Mouse (Mus musculus): ENCODE results near the gene Ptbp1. TPM values are rescaled to one million over a fixed set of nuclear protein-coding genes. Genes with fewer than 3 reads are reported as not detected.
A peak's percentile ranks its signal among the peaks of the same experiment; 100 is the strongest.

Gene Ptbp1
- polyA plus RNA-seq, 1 experiment from 2014 or later = 325 TPM

- ATAC-seq (ENCODE audit: insufficient number of reproducible peaks, low FRiP score, low TSS enrichment, low read depth) = peak; percentile 36; the same call in 1 of the 2 replicates
- H3K36me3 ChIP-seq = peaks cover 39% of the 10 kb centered on the region
- peaks cover 22% of the 10 kb centered on the region for H3K4me1 ChIP-seq
- no peak overlapping the region for H3K4me3 ChIP-seq (replicated peaks)
- no peak overlapping the region for H3K9ac ChIP-seq
- no peak overlapping the region for H3K4me2 ChIP-seq (replicated peaks)
- H3K27me3 ChIP-seq = no peaks in the 10 kb centered on the region
- 56% methylated on average over 4 of the region's 4 CpGs for WGBS
- peak overlapping the region; percentile 63; the same call in 1 of the 2 replicates for H3K27ac ChIP-seq (replicated peaks)
- H3K9me3 ChIP-seq (replicated peaks) = no peaks in the 10 kb centered on the region
Observed at GRCm38 (mm10) chr10:79818225-79818624, 36.0 kb upstream of the Ptbp1 start.

- H3K36me3 ChIP-seq = peaks cover 39% of the 10 kb centered on the region
- no peaks in the 10 kb centered on the region for H3K9me3 ChIP-seq (replicated peaks)
- WGBS = 92% methylated on average over 17 of the region's 17 CpGs
Observed at GRCm38 (mm10) chr10:79819606-79820005, 34.6 kb upstream of the Ptbp1 start.

GRCm38 (mm10) chr10:79820277-79820676, 34.0 kb upstream of the Ptbp1 start:
- peaks cover 22% of the 10 kb centered on the region for H3K4me1 ChIP-seq
- H3K27me3 ChIP-seq = no peaks in the 10 kb centered on the region
- H3K4me2 ChIP-seq (replicated peaks) = no peak overlapping the region
- H3K36me3 ChIP-seq = peaks cover 33% of the 10 kb centered on the region
- H3K9ac ChIP-seq = no peak overlapping the region
- H3K4me3 ChIP-seq (replicated peaks) = no peak overlapping the region
- 82% methylated on average over 8 of the region's 8 CpGs for WGBS
- H3K27ac ChIP-seq (replicated peaks) = no peak overlapping the region
- no peak for ATAC-seq (ENCODE audit: insufficient number of reproducible peaks, low FRiP score, low TSS enrichment, low read depth)
- H3K9me3 ChIP-seq (replicated peaks) = no peaks in the 10 kb centered on the region

More at GRCm38 (mm10) chr10:79819606-79820005, 34.6 kb upstream of the Ptbp1 start:
- Histone ChIP-seq H3K4me2 (replicated peaks) (no peak overlapping the region), H3K27me3 (no peaks in the 10 kb centered on the region), H3K4me1 (peaks cover 22% of the 10 kb centered on the region), H3K27ac (replicated peaks) (no peak overlapping the region), H3K4me3 (replicated peaks) (no peak overlapping the region), H3K9ac (no peak overlapping the region)
- no peak for ATAC-seq (ENCODE audit: insufficient number of reproducible peaks, low FRiP score, low TSS enrichment, low read depth)

GRCm38 (mm10) chr10:79820782-79821181, 33.4 kb upstream of the Ptbp1 start, which contains the start of gene Misp:
Gene Misp, plus strand, starts transcription at chr10:79820989.
- WGBS = 61% methylated on average over 11 of the region's 11 CpGs
- no peak within 1 kb of the TSS for H3K4me3 ChIP-seq (replicated peaks)
- H3K4me1 ChIP-seq = peaks cover 22% of the 10 kb centered on the region
- H3K9me3 ChIP-seq (replicated peaks) = no peaks in the 10 kb centered on the region
- 0 out of 2 replicates have a peak within 1 kb of the TSS, but pooled peaks have one; percentile 58 for H3K27ac ChIP-seq (replicated peaks)
- H3K36me3 ChIP-seq = peaks cover 29% of the 10 kb centered on the region
- no peak within 1 kb of the TSS for H3K4me2 ChIP-seq (replicated peaks)
- no peak for ATAC-seq (ENCODE audit: insufficient number of reproducible peaks, low FRiP score, low TSS enrichment, low read depth)
- H3K9ac ChIP-seq = no peak within 1 kb of the TSS
- no peaks in the 10 kb centered on the region for H3K27me3 ChIP-seq

- 0 out of 2 replicates have a peak overlapping the region, but pooled peaks have one; percentile 58 for H3K27ac ChIP-seq (replicated peaks)
- whole genome bisulfite sequencing = 81% methylated on average over 12 of the region's 12 CpGs
- H3K9ac ChIP-seq = no peak overlapping the region
Observed at GRCm38 (mm10) chr10:79821731-79822130, 32.5 kb upstream of the Ptbp1 start.

GRCm38 (mm10) chr10:79822372-79822771, 31.9 kb upstream of the Ptbp1 start:
- H3K27me3 ChIP-seq = no peaks in the 10 kb centered on the region
- WGBS = 23% methylated on average over 17 of the region's 17 CpGs
- H3K4me1 ChIP-seq = peaks cover 22% of the 10 kb centered on the region
- H3K9ac ChIP-seq = no peak overlapping the region
- H3K4me3 ChIP-seq (replicated peaks) = 0 out of 2 replicates have a peak overlapping the region, but pooled peaks have one; percentile 2
- no peaks in the 10 kb centered on the region for H3K9me3 ChIP-seq (replicated peaks)
- H3K4me2 ChIP-seq (replicated peaks) = peak overlapping the region; percentile 41
- H3K27ac ChIP-seq (replicated peaks) = peak overlapping the region; percentile 58; the same call in 1 of the 2 replicates
- H3K36me3 ChIP-seq = peaks cover 17% of the 10 kb centered on the region
- no peak; the same call in 1 of the 2 replicates for ATAC-seq (ENCODE audit: insufficient number of reproducible peaks, low FRiP score, low TSS enrichment, low read depth)

More at GRCm38 (mm10) chr10:79821731-79822130, 32.5 kb upstream of the Ptbp1 start:
- H3K27me3 ChIP-seq = no peaks in the 10 kb centered on the region
- H3K4me1 ChIP-seq = peaks cover 22% of the 10 kb centered on the region
- ATAC-seq (ENCODE audit: insufficient number of reproducible peaks, low FRiP score, low TSS enrichment, low read depth) = no peak
- no peak overlapping the region for H3K4me3 ChIP-seq (replicated peaks)
- no peaks in the 10 kb centered on the region for H3K9me3 ChIP-seq (replicated peaks)
- H3K4me2 ChIP-seq (replicated peaks) = no peak overlapping the region
- H3K36me3 ChIP-seq = peaks cover 21% of the 10 kb centered on the region

- Histone ChIP-seq H3K4me3 (replicated peaks) (no peak overlapping the region), H3K9ac (no peak overlapping the region), H3K36me3 (peaks cover 17% of the 10 kb centered on the region), H3K4me1 (peaks cover 19% of the 10 kb centered on the region), H3K27ac (replicated peaks) (no peak overlapping the region), H3K9me3 (replicated peaks) (no peaks in the 10 kb centered on the region), H3K4me2 (replicated peaks) (no peak overlapping the region), H3K27me3 (no peaks in the 10 kb centered on the region)
- 56% methylated on average over 6 of the region's 6 CpGs for WGBS
- ATAC-seq (ENCODE audit: insufficient number of reproducible peaks, low FRiP score, low TSS enrichment, low read depth) = no peak
Observed at GRCm38 (mm10) chr10:79823011-79823410, 31.2 kb upstream of the Ptbp1 start.

- no peak overlapping the region for H3K4me2 ChIP-seq (replicated peaks)
- WGBS = 64% methylated on average over 6 of the region's 6 CpGs
- no peaks in the 10 kb centered on the region for H3K9me3 ChIP-seq (replicated peaks)
- H3K9ac ChIP-seq = no peak overlapping the region
- no peaks in the 10 kb centered on the region for H3K27me3 ChIP-seq
- H3K36me3 ChIP-seq = peaks cover 11% of the 10 kb centered on the region
- H3K4me1 ChIP-seq = peaks cover 15% of the 10 kb centered on the region
- no peak for ATAC-seq (ENCODE audit: insufficient number of reproducible peaks, low FRiP score, low TSS enrichment, low read depth)
- H3K27ac ChIP-seq (replicated peaks) = no peak overlapping the region
- no peak overlapping the region for H3K4me3 ChIP-seq (replicated peaks)
Observed at GRCm38 (mm10) chr10:79824413-79824812, 29.8 kb upstream of the Ptbp1 start.

GRCm38 (mm10) chr10:79831583-79831982, 22.6 kb upstream of the Ptbp1 start:
- Histone ChIP-seq H3K4me1 (0 out of 2 replicates have a peak, but pooled peaks cover 3% of the 10 kb centered on the region), H3K9ac (no peak overlapping the region), H3K27me3 (no peaks in the 10 kb centered on the region), H3K9me3 (replicated peaks) (no peaks in the 10 kb centered on the region), H3K4me2 (replicated peaks) (no peak overlapping the region), H3K36me3 (no peaks in the 10 kb centered on the region), H3K27ac (replicated peaks) (no peak overlapping the region), H3K4me3 (replicated peaks) (no peak overlapping the region)
- WGBS = 83% methylated on average over 3 of the region's 3 CpGs
- no peak for ATAC-seq (ENCODE audit: insufficient number of reproducible peaks, low FRiP score, low TSS enrichment, low read depth)

- 49% methylated on average over 7 of the region's 7 CpGs for WGBS
Observed at GRCm38 (mm10) chr10:79832026-79832785, 22.0 kb upstream of the Ptbp1 start.

GRCm38 (mm10) chr10:79832786-79833181, 21.4 kb upstream of the Ptbp1 start:
- H3K27me3 ChIP-seq = no peaks in the 10 kb centered on the region
- WGBS = 69% methylated on average over 9 of the region's 9 CpGs
- no peak overlapping the region for H3K4me3 ChIP-seq (replicated peaks)
- H3K27ac ChIP-seq (replicated peaks) = no peak overlapping the region
- H3K4me1 ChIP-seq = 0 out of 2 replicates have a peak, but pooled peaks cover 3% of the 10 kb centered on the region
- H3K36me3 ChIP-seq = no peaks in the 10 kb centered on the region
- H3K4me2 ChIP-seq (replicated peaks) = no peak overlapping the region
- H3K9ac ChIP-seq = no peak overlapping the region
- ATAC-seq (ENCODE audit: insufficient number of reproducible peaks, low FRiP score, low TSS enrichment, low read depth) = no peak
- H3K9me3 ChIP-seq (replicated peaks) = no peaks in the 10 kb centered on the region

More at GRCm38 (mm10) chr10:79832026-79832785, 22.0 kb upstream of the Ptbp1 start:
- ATAC-seq (ENCODE audit: insufficient number of reproducible peaks, low FRiP score, low TSS enrichment, low read depth) = no peak
- no peak overlapping the region for H3K4me2 ChIP-seq (replicated peaks)
- no peak overlapping the region for H3K4me3 ChIP-seq (replicated peaks)
- H3K9me3 ChIP-seq (replicated peaks) = no peaks in the 10 kb centered on the region
- H3K27me3 ChIP-seq = no peaks in the 10 kb centered on the region
- H3K36me3 ChIP-seq = no peaks in the 10 kb centered on the region
- H3K4me1 ChIP-seq = 0 out of 2 replicates have a peak, but pooled peaks cover 3% of the 10 kb centered on the region
- H3K27ac ChIP-seq (replicated peaks) = no peak overlapping the region
- H3K9ac ChIP-seq = no peak overlapping the region
